In the genomic region with DNA sequence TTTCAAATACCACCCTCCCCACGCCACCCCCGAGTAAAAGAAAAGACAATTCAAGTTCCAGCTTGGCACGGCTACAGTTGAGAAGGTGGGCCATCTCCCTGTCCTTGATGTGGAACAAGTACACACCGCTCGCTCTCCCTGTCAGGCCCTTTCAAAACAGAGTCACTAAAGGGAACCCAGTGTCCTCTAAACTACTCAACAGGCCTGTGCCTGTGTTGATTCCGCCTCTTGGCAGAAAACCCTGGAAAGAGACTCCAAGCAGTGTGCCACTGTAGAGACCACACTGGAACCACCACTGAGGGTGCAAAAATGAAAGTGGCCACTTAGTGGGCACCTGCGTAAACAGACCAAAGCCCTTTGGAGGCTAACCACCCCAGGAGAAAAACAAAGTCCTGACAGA, we compare ENCODE assay signal across 21 mouse cellular contexts. TPM values are rescaled to one million over a fixed set of nuclear protein-coding genes. Genes with fewer than 3 reads are reported as not detected.
A peak's percentile ranks its signal among the peaks of the same experiment; 100 is the strongest.
DNase-seq lines count a peak whose midpoint lies in the region; ATAC-seq lines count a peak whose summit lies in the region.
"Had no signal": no experiment of that assay in that cellular context is flagged by ENCODE, and none has a peak within 500 bp of the region (broad histone marks: within the 10 kb centered on the region; RNA-seq: fewer than 3 reads in every experiment).

No protein-coding gene starts in this region.

- WGBS in forebrain, embryonic 16.5 days: 87% methylated on average over 7 of the region's 7 CpGs
- WGBS in forebrain, embryonic 10.5 days: 92% methylated on average over 7 of the region's 7 CpGs
- 92% methylated on average over 7 of the region's 7 CpGs for WGBS in hindbrain, embryonic 13.5 days
- WGBS in hindbrain, embryonic 11.5 days: 91% methylated on average over 7 of the region's 7 CpGs
- 91% methylated on average over 7 of the region's 7 CpGs for WGBS in midbrain, embryonic 13.5 days
- WGBS in midbrain, embryonic 10.5 days: 94% methylated on average over 7 of the region's 7 CpGs
- WGBS in neural tube, embryonic 15.5 days: 85% methylated on average over 7 of the region's 7 CpGs

- no peak overlapping the region for H3K4me3 ChIP-seq in forebrain, embryonic 16.5 days (replicated peaks; ENCODE audit: low read length)
- H3K4me3 ChIP-seq in forebrain, embryonic 10.5 days: no peak overlapping the region
- no peak overlapping the region; the same call in 1 of the 2 replicates for H3K4me3 ChIP-seq in hindbrain, embryonic 13.5 days
- H3K4me3 ChIP-seq in hindbrain, embryonic 11.5 days (ENCODE audit: low read depth, low read length): no peak overlapping the region
- no peak overlapping the region for H3K4me3 ChIP-seq in midbrain, embryonic 13.5 days (replicated peaks)
- no peak overlapping the region for H3K4me3 ChIP-seq in midbrain, embryonic 10.5 days
- no peak overlapping the region for H3K4me3 ChIP-seq in neural tube, embryonic 15.5 days (replicated peaks)
- H3K4me3 ChIP-seq: embryonic facial prominence, embryonic 10.5 days; heart, embryonic 12.5 days; limb, embryonic 12.5 days had no signal

- H3K4me2 ChIP-seq in forebrain, embryonic 16.5 days (ENCODE audit: low read length): no peak overlapping the region; the same call in 1 of the 2 replicates
- H3K4me2 ChIP-seq in hindbrain, embryonic 13.5 days: peak overlapping the region; percentile 82
- no peak overlapping the region for H3K4me2 ChIP-seq in hindbrain, embryonic 11.5 days (replicated peaks; ENCODE audit: low read depth, low read length)
- peak overlapping the region; percentile 97; the same call in 1 of the 2 replicates for H3K4me2 ChIP-seq in midbrain, embryonic 13.5 days (replicated peaks)
- peak overlapping the region; percentile 94 for H3K4me2 ChIP-seq in neural tube, embryonic 15.5 days
- H3K4me2 ChIP-seq: heart, embryonic 12.5 days; limb, embryonic 12.5 days; liver, embryonic 11.5 days had no signal

- no peak overlapping the region for H3K27ac ChIP-seq in forebrain, embryonic 16.5 days (ENCODE audit: low read length)
- no peak overlapping the region for H3K27ac ChIP-seq in forebrain, embryonic 10.5 days
- no peak overlapping the region for H3K27ac ChIP-seq in hindbrain, embryonic 13.5 days
- no peak overlapping the region for H3K27ac ChIP-seq in hindbrain, embryonic 11.5 days (ENCODE audit: low read depth, low read length)
- H3K27ac ChIP-seq in midbrain, embryonic 13.5 days: no peak overlapping the region
- H3K27ac ChIP-seq in midbrain, embryonic 10.5 days (replicated peaks): no peak overlapping the region
- H3K27ac ChIP-seq in neural tube, embryonic 15.5 days (replicated peaks): no peak overlapping the region
- H3K27ac ChIP-seq: embryonic facial prominence, embryonic 10.5 days; limb, embryonic 12.5 days; macrophage had no signal

- H3K9ac ChIP-seq in forebrain, embryonic 16.5 days (replicated peaks; ENCODE audit: low read depth, low read length): 0 out of 2 replicates have a peak overlapping the region, but pooled peaks have one; percentile 13
- peak overlapping the region; percentile 92 for H3K9ac ChIP-seq in hindbrain, embryonic 13.5 days
- H3K9ac ChIP-seq in hindbrain, embryonic 11.5 days (ENCODE audit: low read depth, low read length): no peak overlapping the region
- no peak overlapping the region; the same call in 1 of the 2 replicates for H3K9ac ChIP-seq in midbrain, embryonic 13.5 days (replicated peaks)
- H3K9ac ChIP-seq in neural tube, embryonic 15.5 days (replicated peaks): no peak overlapping the region
- H3K9ac ChIP-seq: heart, embryonic 12.5 days; limb, embryonic 12.5 days; liver, postnatal 0 days had no signal

- no peak for ATAC-seq in forebrain, embryonic 16.5 days
- ATAC-seq in hindbrain, embryonic 13.5 days (ENCODE audit: low FRiP score): no peak
- ATAC-seq in hindbrain, embryonic 11.5 days (ENCODE audit: low FRiP score): no peak
- no peak for ATAC-seq in midbrain, embryonic 13.5 days
- ATAC-seq in neural tube, embryonic 15.5 days (ENCODE audit: low FRiP score): no peak
- ATAC-seq: CD4-positive, CD25-positive, alpha-beta regulatory T cell, adult 4 months; liver, postnatal 0 days; lung, postnatal 0 days had no signal

- H3K9me3 ChIP-seq in forebrain, embryonic 16.5 days (ENCODE audit: control insufficient read depth, low read length): no peaks in the 10 kb centered on the region
- H3K9me3 ChIP-seq in forebrain, embryonic 10.5 days: no peaks in the 10 kb centered on the region
- H3K9me3 ChIP-seq in hindbrain, embryonic 13.5 days: no peaks in the 10 kb centered on the region
- H3K9me3 ChIP-seq in hindbrain, embryonic 11.5 days (ENCODE audit: control insufficient read depth, low read length): no peaks in the 10 kb centered on the region
- no peaks in the 10 kb centered on the region for H3K9me3 ChIP-seq in midbrain, embryonic 13.5 days
- no peaks in the 10 kb centered on the region for H3K9me3 ChIP-seq in midbrain, embryonic 10.5 days (replicated peaks)
- no peaks in the 10 kb centered on the region for H3K9me3 ChIP-seq in neural tube, embryonic 15.5 days (replicated peaks)
- H3K9me3 ChIP-seq: embryonic facial prominence, embryonic 10.5 days; heart, embryonic 12.5 days; limb, embryonic 12.5 days had no signal

- H3K4me1 ChIP-seq in forebrain, embryonic 16.5 days (replicated peaks; ENCODE audit: control insufficient read depth, insufficient read depth, low read length): peaks cover 45% of the 10 kb centered on the region
- peaks cover 56% of the 10 kb centered on the region for H3K4me1 ChIP-seq in forebrain, embryonic 10.5 days
- H3K4me1 ChIP-seq in hindbrain, embryonic 13.5 days (replicated peaks): peaks cover 66% of the 10 kb centered on the region
- H3K4me1 ChIP-seq in hindbrain, embryonic 11.5 days (replicated peaks; ENCODE audit: control insufficient read depth, insufficient read depth, low read length): peaks cover 3% of the 10 kb centered on the region; the same call in 1 of the 2 replicates
- peaks cover 61% of the 10 kb centered on the region for H3K4me1 ChIP-seq in midbrain, embryonic 13.5 days (replicated peaks)
- H3K4me1 ChIP-seq in midbrain, embryonic 10.5 days: peaks cover 58% of the 10 kb centered on the region
- peaks cover 66% of the 10 kb centered on the region for H3K4me1 ChIP-seq in neural tube, embryonic 15.5 days

- no peaks in the 10 kb centered on the region for H3K27me3 ChIP-seq in forebrain, embryonic 16.5 days (replicated peaks; ENCODE audit: control insufficient read depth, insufficient read depth, low read length)
- H3K27me3 ChIP-seq in forebrain, embryonic 10.5 days (ENCODE audit: poor library complexity, severe bottlenecking): peaks cover 49% of the 10 kb centered on the region
- H3K27me3 ChIP-seq in hindbrain, embryonic 13.5 days: peaks cover 3% of the 10 kb centered on the region; the same call in 1 of the 2 replicates
- peaks cover 7% of the 10 kb centered on the region for H3K27me3 ChIP-seq in hindbrain, embryonic 11.5 days (ENCODE audit: control insufficient read depth, insufficient read depth, low read length)
- no peaks in the 10 kb centered on the region; the same call in 1 of the 2 replicates for H3K27me3 ChIP-seq in midbrain, embryonic 13.5 days
- H3K27me3 ChIP-seq in midbrain, embryonic 10.5 days (ENCODE audit: low read depth, poor library complexity, severe bottlenecking): peaks cover 43% of the 10 kb centered on the region
- no peaks in the 10 kb centered on the region for H3K27me3 ChIP-seq in neural tube, embryonic 15.5 days (replicated peaks)

- no peak for DNase-seq in forebrain, embryonic 10.5 days (ENCODE audit: extremely low spot score, low spot score)
- no peak for DNase-seq in hindbrain, embryonic 11.5 days (ENCODE audit: low spot score)
- no peak for DNase-seq in midbrain, embryonic 10.5 days (ENCODE audit: low spot score)
- DNase-seq: adrenal gland, postnatal 14 days; cerebellum, adult 9-10 months; heart, postnatal 14 days; kidney, adult 2 months; kidney, postnatal 10 days; liver, postnatal 0 days; right cerebral cortex, postnatal 14 days had no signal

- H3K36me3 ChIP-seq in forebrain, embryonic 16.5 days (ENCODE audit: control insufficient read depth, insufficient read depth): peaks cover 4% of the 10 kb centered on the region
- peaks cover 31% of the 10 kb centered on the region for H3K36me3 ChIP-seq in forebrain, embryonic 10.5 days (replicated peaks)
- H3K36me3 ChIP-seq in hindbrain, embryonic 13.5 days: peaks cover 23% of the 10 kb centered on the region
- no peaks in the 10 kb centered on the region for H3K36me3 ChIP-seq in hindbrain, embryonic 11.5 days (ENCODE audit: control insufficient read depth, insufficient read depth, low read length)
- H3K36me3 ChIP-seq in midbrain, embryonic 13.5 days: peaks cover 17% of the 10 kb centered on the region
- peaks cover 8% of the 10 kb centered on the region; the same call in 1 of the 2 replicates for H3K36me3 ChIP-seq in midbrain, embryonic 10.5 days
- peaks cover 5% of the 10 kb centered on the region; the same call in 1 of the 2 replicates for H3K36me3 ChIP-seq in neural tube, embryonic 15.5 days
- H3K36me3 ChIP-seq: embryonic facial prominence, embryonic 10.5 days; heart, embryonic 12.5 days; limb, embryonic 12.5 days had no signal

RNA-seq across cellular contexts. Expression of a gene that starts 4.5 kb away (rescaled TPM):
- polyA plus RNA-seq in forebrain, embryonic 16.5 days (2015; fragmentation: Nextera tagmentation; extraction: Ambion mirVana): 16.0 and 21.3 TPM in 2 replicates
- polyA plus RNA-seq in forebrain, embryonic 10.5 days (2016; fragmentation: Nextera tagmentation; extraction: Ambion mirVana): 4.2 and 4.5 TPM in 2 replicates
- polyA plus RNA-seq in hindbrain, embryonic 13.5 days (2015; fragmentation: Nextera tagmentation; extraction: Ambion mirVana): 20.3 and 20.7 TPM in 2 replicates
- 8.5 and 11.0 TPM in 2 replicates for polyA plus RNA-seq in hindbrain, embryonic 11.5 days (2014; fragmentation: Nextera tagmentation; extraction: Ambion mirVana)
- 19.3 and 21.0 TPM in 2 replicates for polyA plus RNA-seq in midbrain, embryonic 13.5 days (2015; fragmentation: Nextera tagmentation; extraction: Ambion mirVana)
- 4.3 and 6.9 TPM in 2 replicates for polyA plus RNA-seq in midbrain, embryonic 10.5 days (2016; fragmentation: Nextera tagmentation; extraction: Ambion mirVana)
- polyA plus RNA-seq in neural tube, embryonic 15.5 days (2015; fragmentation: Nextera tagmentation; extraction: Ambion mirVana): 16.0 and 19.0 TPM in 2 replicates
- polyA plus RNA-seq: CD4-positive, CD25-positive, alpha-beta regulatory T cell, adult 4 months; macrophage had no signal

RNA-seq across cellular contexts. Expression of a gene that starts 44.0 kb away (rescaled TPM):
- polyA plus RNA-seq in forebrain, embryonic 16.5 days (2015; fragmentation: Nextera tagmentation; extraction: Ambion mirVana): 21.3 and 23.1 TPM in 2 replicates
- 22.7 and 24.1 TPM in 2 replicates for polyA plus RNA-seq in forebrain, embryonic 10.5 days (2016; fragmentation: Nextera tagmentation; extraction: Ambion mirVana)
- polyA plus RNA-seq in hindbrain, embryonic 13.5 days (2015; fragmentation: Nextera tagmentation; extraction: Ambion mirVana): 19.3 and 19.9 TPM in 2 replicates
- polyA plus RNA-seq in hindbrain, embryonic 11.5 days (2014; fragmentation: Nextera tagmentation; extraction: Ambion mirVana): 20.6 and 21.5 TPM in 2 replicates
- 12.6 and 14.6 TPM in 2 replicates for polyA plus RNA-seq in midbrain, embryonic 13.5 days (2015; fragmentation: Nextera tagmentation; extraction: Ambion mirVana)
- 23.1 and 24.3 TPM in 2 replicates for polyA plus RNA-seq in midbrain, embryonic 10.5 days (2016; fragmentation: Nextera tagmentation; extraction: Ambion mirVana)
- polyA plus RNA-seq in neural tube, embryonic 15.5 days (2015; fragmentation: Nextera tagmentation; extraction: Ambion mirVana): 37.4 and 38.9 TPM in 2 replicates

Comparison
In these comparisons a context has a peak if more than half of its experiments do, and no peak if none do; other contexts are left out.
1. H3K4me2 ChIP-seq: peak in hindbrain, embryonic 13.5 days (single experiment), midbrain, embryonic 13.5 days (single experiment) and neural tube, embryonic 15.5 days (single experiment); none in forebrain, embryonic 16.5 days (single experiment) and hindbrain, embryonic 11.5 days (single experiment).
2. H3K9ac ChIP-seq: peak in forebrain, embryonic 16.5 days (single experiment) and hindbrain, embryonic 13.5 days (single experiment); none in hindbrain, embryonic 11.5 days (single experiment), midbrain, embryonic 13.5 days (single experiment) and neural tube, embryonic 15.5 days (single experiment).